Mouse (Mus musculus): Measurements from ENCODE around the gene Rai2. TPM values are rescaled to one million over a fixed set of nuclear protein-coding genes. Genes with fewer than 3 reads are reported as not detected.

Rai2 gene
- polyA plus RNA-seq (2014; fragmentation: Nextera tagmentation; extraction: Ambion mirVana) = 1.1 and 2.6 TPM in 2 replicates

GRCm38 (mm10) chrX:161716865-161717763 is at the start of gene Rai2:
TSS of gene Rai2 (plus strand) at chrX:161717069.
- peak; percentile 33 for DNase-seq (ENCODE audit: low spot score)
- Histone ChIP-seq H3K27ac (ENCODE audit: low read depth, low read length) (no peak within 1 kb of the TSS), H3K9ac (ENCODE audit: low read depth, low read length) (0 out of 2 replicates have a peak within 1 kb of the TSS, but pooled peaks have one; percentile 30), H3K4me3 (ENCODE audit: low read depth, low read length) (peak within 1 kb of the TSS; percentile 54), H3K27me3 (replicated peaks; ENCODE audit: control insufficient read depth, insufficient read depth, low read length) (peaks cover 56% of the 10 kb centered on the region), H3K4me1 (replicated peaks; ENCODE audit: control insufficient read depth, insufficient read depth, low read length) (no peaks in the 10 kb centered on the region), H3K9me3 (ENCODE audit: control insufficient read depth, low read length) (no peaks in the 10 kb centered on the region), H3K4me2 (peak within 1 kb of the TSS; percentile 75), H3K36me3 (ENCODE audit: control insufficient read depth, insufficient read depth, low read length) (no peaks in the 10 kb centered on the region)
- 14% methylated on average over 43 of the region's 79 CpGs for whole genome bisulfite sequencing
- peak; percentile 61 for ATAC-seq (replicated peaks; ENCODE audit: low FRiP score)

GRCm38 (mm10) chrX:161689336-161689735 is 27.5 kb upstream of the Rai2 start:
- Histone ChIP-seq H3K27me3 (replicated peaks; ENCODE audit: control insufficient read depth, insufficient read depth, low read length) (peaks cover 2% of the 10 kb centered on the region; the same call in 1 of the 2 replicates), H3K9ac (ENCODE audit: low read depth, low read length) (no peak overlapping the region), H3K4me3 (ENCODE audit: low read depth, low read length) (no peak overlapping the region), H3K27ac (ENCODE audit: low read depth, low read length) (no peak overlapping the region), H3K9me3 (ENCODE audit: control insufficient read depth, low read length) (no peaks in the 10 kb centered on the region), H3K4me2 (no peak overlapping the region), H3K36me3 (ENCODE audit: control insufficient read depth, insufficient read depth, low read length) (no peaks in the 10 kb centered on the region), H3K4me1 (replicated peaks; ENCODE audit: control insufficient read depth, insufficient read depth, low read length) (no peaks in the 10 kb centered on the region)
- no peak for ATAC-seq (replicated peaks; ENCODE audit: low FRiP score)
- no peak for DNase-seq (ENCODE audit: low spot score)
- WGBS = 65% methylated on average over 3 of the region's 3 CpGs

DNA sequence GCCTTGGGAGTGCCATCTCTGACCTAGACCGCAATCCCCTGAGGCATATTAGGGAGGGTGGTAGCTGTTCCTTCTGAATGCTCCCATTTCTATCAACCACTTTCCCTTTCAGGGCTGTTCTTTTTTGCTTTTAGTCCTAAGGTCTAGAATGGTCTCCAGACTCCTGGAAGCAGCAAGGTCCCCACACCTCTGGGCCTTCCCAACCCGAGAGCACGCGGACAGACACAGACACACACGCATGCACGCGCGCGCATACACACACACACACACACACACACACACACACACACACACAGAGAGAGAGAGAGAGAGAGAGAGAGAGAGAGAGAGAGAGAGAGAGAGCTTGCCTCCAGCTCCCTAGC is 385 bp upstream of the Rai2 start:
- WGBS = 26% methylated on average over 4 of the region's 9 CpGs
- DNase-seq (ENCODE audit: low spot score) (no peak), ATAC-seq (replicated peaks; ENCODE audit: low FRiP score) (no peak)

GRCm38 (mm10) chrX:161717764-161718382 is 1.0 kb downstream of the Rai2 start:
- H3K4me3 ChIP-seq (ENCODE audit: low read depth, low read length) = peak overlapping the region; percentile 54
- H3K9me3 ChIP-seq (ENCODE audit: control insufficient read depth, low read length) = no peaks in the 10 kb centered on the region
- WGBS = 17% methylated on average over 26 of the region's 26 CpGs
- H3K4me1 ChIP-seq (replicated peaks; ENCODE audit: control insufficient read depth, insufficient read depth, low read length) = no peaks in the 10 kb centered on the region
- DNase-seq (ENCODE audit: low spot score) (peak; percentile 33), ATAC-seq (replicated peaks; ENCODE audit: low FRiP score) (no peak)
- peak overlapping the region; percentile 75 for H3K4me2 ChIP-seq
- no peaks in the 10 kb centered on the region for H3K36me3 ChIP-seq (ENCODE audit: control insufficient read depth, insufficient read depth, low read length)
- no peak overlapping the region for H3K9ac ChIP-seq (ENCODE audit: low read depth, low read length)
- H3K27ac ChIP-seq (ENCODE audit: low read depth, low read length) = no peak overlapping the region
- peaks cover 60% of the 10 kb centered on the region for H3K27me3 ChIP-seq (replicated peaks; ENCODE audit: control insufficient read depth, insufficient read depth, low read length)

More for the DNA sequence above, 385 bp upstream of the Rai2 start:
- H3K27ac ChIP-seq (ENCODE audit: low read depth, low read length) = no peak overlapping the region
- no peaks in the 10 kb centered on the region for H3K36me3 ChIP-seq (ENCODE audit: control insufficient read depth, insufficient read depth, low read length)
- H3K4me1 ChIP-seq (replicated peaks; ENCODE audit: control insufficient read depth, insufficient read depth, low read length) = no peaks in the 10 kb centered on the region
- peak overlapping the region; percentile 54; the same call in 1 of the 2 replicates for H3K4me3 ChIP-seq (ENCODE audit: low read depth, low read length)
- H3K4me2 ChIP-seq = peak overlapping the region; percentile 75
- no peak overlapping the region for H3K9ac ChIP-seq (ENCODE audit: low read depth, low read length)
- no peaks in the 10 kb centered on the region for H3K9me3 ChIP-seq (ENCODE audit: control insufficient read depth, low read length)
- peaks cover 52% of the 10 kb centered on the region for H3K27me3 ChIP-seq (replicated peaks; ENCODE audit: control insufficient read depth, insufficient read depth, low read length)

GRCm38 (mm10) chrX:161718548-161718947 is 1.7 kb downstream of the Rai2 start:
- no peak for DNase-seq (ENCODE audit: low spot score)
- ATAC-seq (replicated peaks; ENCODE audit: low FRiP score) = no peak
- H3K27ac ChIP-seq (ENCODE audit: low read depth, low read length) = no peak overlapping the region
- no peaks in the 10 kb centered on the region for H3K4me1 ChIP-seq (replicated peaks; ENCODE audit: control insufficient read depth, insufficient read depth, low read length)
- H3K9ac ChIP-seq (ENCODE audit: low read depth, low read length) = no peak overlapping the region
- H3K9me3 ChIP-seq (ENCODE audit: control insufficient read depth, low read length) = no peaks in the 10 kb centered on the region
- WGBS = 32% methylated on average over 11 of the region's 11 CpGs
- H3K4me2 ChIP-seq = peak overlapping the region; percentile 75
- H3K27me3 ChIP-seq (replicated peaks; ENCODE audit: control insufficient read depth, insufficient read depth, low read length) = peaks cover 66% of the 10 kb centered on the region
- H3K36me3 ChIP-seq (ENCODE audit: control insufficient read depth, insufficient read depth, low read length) = no peaks in the 10 kb centered on the region
- H3K4me3 ChIP-seq (ENCODE audit: low read depth, low read length) = peak overlapping the region; percentile 3; the same call in 1 of the 2 replicates

DNA sequence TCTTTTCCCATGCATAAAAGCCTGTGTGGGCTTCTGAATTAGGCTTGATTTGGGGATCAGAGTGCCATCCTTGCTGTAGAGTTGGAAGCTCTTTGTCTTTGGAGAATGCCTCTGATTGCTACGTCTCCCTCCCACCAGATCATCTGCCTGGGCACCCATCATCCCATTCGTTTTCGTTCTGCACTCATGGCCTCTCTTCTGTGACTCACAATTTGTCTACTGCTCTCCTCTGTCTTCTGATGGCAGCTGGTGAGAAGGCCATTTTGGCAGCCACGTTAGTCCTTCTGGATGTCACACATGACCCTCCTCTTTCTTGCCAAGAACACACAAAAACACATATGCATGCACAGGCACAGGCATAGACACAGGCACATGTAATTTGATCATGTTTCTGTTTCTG is 4.2 kb downstream of the Rai2 start:
- ATAC-seq (replicated peaks; ENCODE audit: low FRiP score) = no peak
- H3K27ac ChIP-seq (ENCODE audit: low read depth, low read length) = no peak overlapping the region
- no peaks in the 10 kb centered on the region for H3K9me3 ChIP-seq (ENCODE audit: control insufficient read depth, low read length)
- H3K4me3 ChIP-seq (ENCODE audit: low read depth, low read length) = no peak overlapping the region
- DNase-seq (ENCODE audit: low spot score) = no peak
- no peak overlapping the region for H3K9ac ChIP-seq (ENCODE audit: low read depth, low read length)
- no peaks in the 10 kb centered on the region for H3K4me1 ChIP-seq (replicated peaks; ENCODE audit: control insufficient read depth, insufficient read depth, low read length)
- 57% methylated on average over 4 of the region's 4 CpGs for WGBS
- peaks cover 71% of the 10 kb centered on the region for H3K27me3 ChIP-seq (replicated peaks; ENCODE audit: control insufficient read depth, insufficient read depth, low read length)
- no peak overlapping the region for H3K4me2 ChIP-seq
- H3K36me3 ChIP-seq (ENCODE audit: control insufficient read depth, insufficient read depth, low read length) = no peaks in the 10 kb centered on the region

- Histone ChIP-seq H3K4me1 (replicated peaks; ENCODE audit: control insufficient read depth, insufficient read depth, low read length) (no peaks in the 10 kb centered on the region), H3K27me3 (replicated peaks; ENCODE audit: control insufficient read depth, insufficient read depth, low read length) (peaks cover 50% of the 10 kb centered on the region), H3K9ac (ENCODE audit: low read depth, low read length) (no peak overlapping the region), H3K27ac (ENCODE audit: low read depth, low read length) (no peak overlapping the region), H3K36me3 (ENCODE audit: control insufficient read depth, insufficient read depth, low read length) (no peaks in the 10 kb centered on the region), H3K4me2 (no peak overlapping the region), H3K9me3 (ENCODE audit: control insufficient read depth, low read length) (no peaks in the 10 kb centered on the region), H3K4me3 (ENCODE audit: low read depth, low read length) (no peak overlapping the region)
- no peak for ATAC-seq (replicated peaks; ENCODE audit: low FRiP score)
- WGBS = 21% methylated on average over 9 of the region's 9 CpGs
- no peak for DNase-seq (ENCODE audit: low spot score)
These were observed 6.5 kb downstream of the Rai2 start for GRCm38 (mm10) chrX:161723391-161723808.

DNA sequence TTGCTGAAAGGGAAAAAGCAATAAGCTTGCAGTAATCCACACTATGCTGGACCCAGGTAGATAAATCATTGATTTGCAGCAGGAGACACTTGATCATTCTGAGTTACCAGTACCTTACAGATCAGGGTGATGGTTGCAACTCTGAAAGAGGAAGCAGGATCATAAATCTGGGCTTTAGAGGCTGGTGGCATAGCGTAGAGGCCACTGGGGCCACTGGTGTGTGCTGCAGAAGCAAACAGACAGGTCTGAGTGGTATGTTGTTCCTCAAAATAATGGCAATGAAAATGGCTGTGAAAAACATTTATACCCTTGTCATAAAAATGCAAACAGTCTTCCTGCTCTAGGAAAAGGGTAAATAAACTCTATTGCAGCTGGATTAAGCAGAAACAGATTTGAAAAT is 9.4 kb downstream of the Rai2 start:
- Histone ChIP-seq H3K4me2 (no peak overlapping the region), H3K27ac (ENCODE audit: low read depth, low read length) (no peak overlapping the region), H3K36me3 (ENCODE audit: control insufficient read depth, insufficient read depth, low read length) (no peaks in the 10 kb centered on the region), H3K9ac (ENCODE audit: low read depth, low read length) (no peak overlapping the region), H3K27me3 (replicated peaks; ENCODE audit: control insufficient read depth, insufficient read depth, low read length) (peaks cover 26% of the 10 kb centered on the region), H3K4me1 (replicated peaks; ENCODE audit: control insufficient read depth, insufficient read depth, low read length) (no peaks in the 10 kb centered on the region), H3K9me3 (ENCODE audit: control insufficient read depth, low read length) (no peaks in the 10 kb centered on the region), H3K4me3 (ENCODE audit: low read depth, low read length) (no peak overlapping the region)
- ATAC-seq (replicated peaks; ENCODE audit: low FRiP score) (no peak), DNase-seq (ENCODE audit: low spot score) (no peak)
- 52% methylated on average over 1 of the region's 1 CpGs for WGBS
